In the genomic region with DNA sequence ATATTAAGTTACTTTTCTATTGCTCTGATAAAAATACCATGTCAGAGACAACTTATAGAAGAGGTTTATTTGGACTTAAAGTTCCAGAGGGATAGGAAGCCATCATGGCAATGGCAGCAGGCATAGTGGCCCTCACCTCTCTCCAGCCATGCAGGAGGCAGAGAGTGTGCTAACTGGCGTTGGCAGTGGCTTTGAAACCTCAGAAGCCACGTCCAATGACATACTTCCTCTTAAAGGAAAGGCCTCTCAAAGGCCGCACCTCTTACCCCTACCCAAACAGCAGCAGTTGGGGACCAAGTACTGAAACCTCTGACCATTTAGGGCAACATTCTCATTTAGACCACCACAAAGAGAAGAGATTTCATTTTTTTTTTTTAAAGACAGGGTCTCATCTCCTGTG, we compare ENCODE assay signal across 22 mouse cellular contexts.
"Had no signal": no experiment of that assay in that cellular context is flagged by ENCODE, and none has a peak within 500 bp of the region (broad histone marks: within the 10 kb centered on the region; RNA-seq: fewer than 3 reads in every experiment).

No protein-coding gene starts in this region.

- H3K9ac ChIP-seq: kidney, embryonic 15.5 days; limb, embryonic 13.5 days; liver, embryonic 12.5 days; liver, embryonic 15.5 days; lung, embryonic 15.5 days; midbrain, embryonic 13.5 days; neural tube, embryonic 13.5 days had no signal

- DNase-seq: kidney, adult 8-10 months; kidney, postnatal 14 days; kidney, postnatal 4 days; liver; lung, adult 18-20 months; lung, postnatal 10 days; lung, postnatal 36 days; retina, postnatal 1 day; right cerebral cortex, postnatal 25 days; thymus, adult 18-20 months; thymus, postnatal 36 days had no signal

- H3K4me3 ChIP-seq: kidney, embryonic 15.5 days; limb, embryonic 10.5 days; limb, embryonic 13.5 days; liver, embryonic 12.5 days; liver, embryonic 15.5 days; lung, embryonic 15.5 days; midbrain, embryonic 10.5 days; midbrain, embryonic 13.5 days; myocyte; neural tube, embryonic 13.5 days had no signal

- H3K27ac ChIP-seq: kidney, embryonic 15.5 days; limb, embryonic 10.5 days; limb, embryonic 13.5 days; liver, embryonic 12.5 days; liver, embryonic 15.5 days; lung, embryonic 15.5 days; midbrain, embryonic 10.5 days; midbrain, embryonic 13.5 days; neural tube, embryonic 13.5 days had no signal

- ATAC-seq: liver, embryonic 12.5 days; midbrain, embryonic 13.5 days; midbrain, embryonic 16.5 days had no signal

- H3K4me1 ChIP-seq: kidney, embryonic 15.5 days; limb, embryonic 10.5 days; liver, embryonic 12.5 days; liver, embryonic 15.5 days; lung, embryonic 15.5 days; neural tube, embryonic 13.5 days had no signal

- H3K27me3 ChIP-seq: kidney, embryonic 15.5 days; limb, embryonic 13.5 days; liver, embryonic 12.5 days; liver, embryonic 15.5 days; lung, embryonic 15.5 days; midbrain, embryonic 13.5 days; neural tube, embryonic 13.5 days had no signal

- H3K9me3 ChIP-seq: kidney, embryonic 15.5 days; limb, embryonic 10.5 days; limb, embryonic 13.5 days; liver, embryonic 12.5 days; liver, embryonic 15.5 days; lung, embryonic 15.5 days; midbrain, embryonic 10.5 days; neural tube, embryonic 13.5 days had no signal

- H3K4me2 ChIP-seq: kidney, embryonic 15.5 days; limb, embryonic 13.5 days; liver, embryonic 12.5 days; liver, embryonic 15.5 days; lung, embryonic 15.5 days; midbrain, embryonic 13.5 days; neural tube, embryonic 13.5 days had no signal
